Mouse (Mus musculus) midbrain, embryonic 10.5 days (tissue): ENCODE results near the gene Cacna1e. TPM values are rescaled to one million over a fixed set of nuclear protein-coding genes. Genes with fewer than 3 reads are reported as not detected.

Source experiments
- DNase-seq: peaks from one replicate; pipeline ENCODE4 v3.0.0-alpha.2; 2017; ENCODE audit warnings: low spot score
- H3K27ac ChIP-seq: fragments of 300-500 bp; sonication (generic); replicated peaks from 2 replicates; pipeline ENCODE4 v1.5.1; 2016; ENCODE audit warnings: mild to moderate bottlenecking
- H3K27me3 ChIP-seq: fragments of 300-500 bp; sonication (generic); 2 replicates; pipeline ENCODE4 v1.6.1; 2016; ENCODE audit warnings: low read depth, mild to moderate bottlenecking; ENCODE audit not compliant: poor library complexity, severe bottlenecking
- H3K36me3 ChIP-seq: fragments of 300-500 bp; sonication (generic); 2 replicates; pipeline ENCODE4 v1.6.1; 2016; ENCODE audit warnings: mild to moderate bottlenecking, moderate library complexity
- H3K4me1 ChIP-seq: fragments of 300-500 bp; sonication (generic); 2 replicates; pipeline ENCODE4 v1.6.1; 2016
- H3K4me3 ChIP-seq: fragments of 300-500 bp; sonication (generic); 2 replicates; pipeline ENCODE4 v1.5.1; 2016; ENCODE audit warnings: mild to moderate bottlenecking, moderate library complexity
- H3K9me3 ChIP-seq: fragments of 300-500 bp; sonication (generic); replicated peaks from 2 replicates; pipeline ENCODE4 v1.6.1; 2016; ENCODE audit warnings: mild to moderate bottlenecking
- WGBS: fragments of 180-500 bp; shearing (Covaris S2); methylation state at CpG from one replicate; pipeline ENCODE4 v1.1.7; 2016; 5-methylcytosine and 5-hydroxymethylcytosine counted together
- polyA plus RNA-seq: library from polyadenylated mRNA; unstranded; fragments of >200 nt; fragmentation: Nextera tagmentation; extraction: Ambion mirVana; gene quantifications from 2 replicates; pipeline ENCODE4 v1.2.1, GENCODE M21; 2016

The Cacna1e gene
- polyA plus RNA-seq, 1 experiment from 2014 or later: 1.3 TPM

DNA sequence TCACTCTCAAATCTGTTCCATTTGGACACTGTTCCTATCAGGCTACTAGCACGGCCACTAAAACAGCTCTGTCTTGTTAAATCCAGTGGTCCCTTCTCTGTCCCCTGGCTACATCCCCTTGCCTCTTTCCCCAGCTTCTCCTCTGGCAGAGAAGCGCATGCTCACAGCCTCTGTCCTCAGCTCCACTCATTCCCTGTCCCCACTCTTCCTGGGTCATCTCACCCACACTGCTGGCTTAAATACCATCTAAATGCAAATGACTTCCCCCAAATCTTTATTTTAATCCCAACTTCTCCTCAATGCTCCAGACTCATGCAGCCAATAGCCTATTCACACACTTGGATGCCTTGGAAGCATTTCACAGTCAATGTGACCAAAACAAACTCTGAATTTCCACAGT lies 407.6 kb downstream of the Cacna1e start:
- Histone ChIP-seq H3K4me1 (no peaks in the 10 kb centered on the region), H3K4me3 (no peak overlapping the region), H3K27me3 (no peaks in the 10 kb centered on the region), H3K27ac (no peak overlapping the region), H3K9me3 (no peaks in the 10 kb centered on the region), H3K36me3 (no peaks in the 10 kb centered on the region)
- no peak for DNase-seq
- WGBS: 81% methylated on average over 2 of the region's 2 CpGs

DNA sequence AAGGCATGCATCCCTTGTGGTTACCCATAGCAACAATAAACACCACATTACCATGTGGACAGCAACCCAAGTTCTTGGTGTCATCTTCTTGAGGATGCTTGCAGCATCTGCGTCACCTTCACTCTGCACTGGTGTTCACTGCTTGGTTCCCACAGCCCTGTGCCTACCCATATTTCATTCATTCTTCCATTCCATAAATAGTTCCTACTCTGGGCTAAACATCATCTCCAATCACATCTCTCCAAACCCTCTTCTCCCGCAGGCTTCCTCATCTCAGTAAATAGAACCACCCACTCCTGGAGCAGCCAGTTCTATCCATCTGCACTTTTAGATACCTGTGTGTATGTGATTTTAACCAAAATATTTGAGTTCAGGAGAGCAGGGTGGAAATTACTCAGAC lies 408.6 kb downstream of the Cacna1e start:
- H3K27ac ChIP-seq: no peak overlapping the region
- H3K4me1 ChIP-seq: no peaks in the 10 kb centered on the region
- no peaks in the 10 kb centered on the region for H3K36me3 ChIP-seq
- H3K4me3 ChIP-seq: no peak overlapping the region
- WGBS: 97% methylated on average over 2 of the region's 2 CpGs
- no peaks in the 10 kb centered on the region for H3K27me3 ChIP-seq
- no peak for DNase-seq
- H3K9me3 ChIP-seq: no peaks in the 10 kb centered on the region

DNA sequence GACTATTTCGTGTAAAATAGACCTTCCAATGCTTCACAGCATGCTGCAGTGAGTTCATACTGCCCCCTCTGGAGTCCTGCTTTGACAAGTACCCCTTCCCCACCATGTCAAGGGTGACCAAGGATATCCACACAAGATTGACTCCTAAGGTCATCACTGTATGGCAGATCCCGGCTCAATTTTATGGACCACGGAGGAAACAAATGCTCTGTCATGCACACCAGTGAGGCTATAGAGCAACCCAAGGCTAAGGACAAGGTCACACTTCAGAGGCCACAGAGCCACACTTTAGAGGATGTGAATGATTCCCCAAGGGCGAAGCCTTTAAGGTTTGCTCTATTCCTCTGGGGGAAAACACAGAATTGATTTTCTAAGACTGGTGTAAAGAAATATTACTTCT lies 410.1 kb downstream of the Cacna1e start:
- Histone ChIP-seq H3K4me1 (no peaks in the 10 kb centered on the region), H3K36me3 (no peaks in the 10 kb centered on the region), H3K27me3 (no peaks in the 10 kb centered on the region), H3K9me3 (no peaks in the 10 kb centered on the region), H3K27ac (no peak overlapping the region), H3K4me3 (no peak overlapping the region)
- WGBS: 83% methylated on average over 4 of the region's 4 CpGs
- no peak for DNase-seq

DNA sequence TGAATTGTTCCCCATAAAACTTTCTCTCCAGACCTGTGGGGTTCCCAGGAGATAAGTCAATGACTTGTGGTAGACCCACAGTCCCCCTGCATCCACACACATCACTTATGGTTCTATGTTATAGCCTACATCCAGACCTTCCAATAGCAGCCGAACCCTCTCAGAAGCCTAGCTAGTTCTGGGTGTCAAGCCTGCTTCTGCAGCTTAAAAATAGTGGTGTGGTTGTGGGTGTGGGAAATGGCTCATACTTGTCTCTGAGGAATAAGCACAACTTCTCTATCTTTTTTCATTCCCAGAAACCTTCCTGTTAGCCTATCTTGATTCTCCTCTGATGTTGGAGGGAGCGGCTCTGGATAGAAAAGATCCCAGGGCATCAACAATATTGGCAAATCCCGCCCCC lies 417.0 kb downstream of the Cacna1e start:
- no peak overlapping the region for H3K27ac ChIP-seq
- DNase-seq: no peak
- no peaks in the 10 kb centered on the region for H3K36me3 ChIP-seq
- H3K4me3 ChIP-seq: no peak overlapping the region
- WGBS: 91% methylated on average over 3 of the region's 3 CpGs
- H3K4me1 ChIP-seq: no peaks in the 10 kb centered on the region
- no peaks in the 10 kb centered on the region for H3K9me3 ChIP-seq
- no peaks in the 10 kb centered on the region for H3K27me3 ChIP-seq

DNA sequence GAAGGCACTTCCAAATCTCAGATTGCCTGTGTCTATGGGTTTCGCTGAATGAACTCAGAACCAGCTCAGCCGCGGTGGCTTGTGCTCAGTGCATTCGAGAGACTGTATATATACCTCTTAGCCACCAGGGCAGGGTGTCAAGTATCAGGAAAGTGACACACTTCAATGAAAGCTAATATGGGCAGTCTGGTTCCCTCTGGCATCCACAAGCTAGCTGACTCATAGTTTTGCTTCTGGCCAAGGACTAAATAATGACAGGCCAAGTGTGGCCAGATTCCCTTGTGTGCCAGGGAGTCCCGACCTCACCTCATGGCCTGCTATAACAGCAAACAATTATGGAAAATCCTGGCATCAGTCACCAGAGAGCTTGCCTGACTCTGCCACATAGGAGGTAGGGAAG lies 422.8 kb downstream of the Cacna1e start:
- DNase-seq: no peak
- H3K4me1 ChIP-seq: no peaks in the 10 kb centered on the region
- no peak overlapping the region for H3K4me3 ChIP-seq
- WGBS: 85% methylated on average over 5 of the region's 5 CpGs
- no peaks in the 10 kb centered on the region for H3K36me3 ChIP-seq
- H3K27me3 ChIP-seq: no peaks in the 10 kb centered on the region
- no peak overlapping the region for H3K27ac ChIP-seq
- no peaks in the 10 kb centered on the region for H3K9me3 ChIP-seq

DNA sequence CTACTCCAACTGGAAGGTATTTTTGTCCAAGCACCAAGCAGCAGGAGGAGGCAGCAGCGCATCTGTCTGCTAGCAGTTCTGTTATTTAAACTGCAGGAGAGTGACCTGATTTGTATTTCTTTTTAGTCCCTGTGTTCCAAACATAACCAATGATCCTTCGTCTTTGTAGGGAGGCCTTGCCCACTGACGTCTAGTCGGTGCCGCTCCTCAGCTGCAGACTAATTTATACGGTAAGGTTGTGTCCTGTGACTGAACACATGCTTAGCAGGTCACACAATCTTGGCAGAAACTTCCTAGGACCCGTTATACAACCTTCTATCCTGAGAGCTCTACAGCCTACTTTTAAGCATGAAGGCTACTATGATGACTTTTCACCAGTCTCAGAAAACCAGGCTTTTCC lies 424.2 kb downstream of the Cacna1e start:
- WGBS: 91% methylated on average over 7 of the region's 7 CpGs

DNA sequence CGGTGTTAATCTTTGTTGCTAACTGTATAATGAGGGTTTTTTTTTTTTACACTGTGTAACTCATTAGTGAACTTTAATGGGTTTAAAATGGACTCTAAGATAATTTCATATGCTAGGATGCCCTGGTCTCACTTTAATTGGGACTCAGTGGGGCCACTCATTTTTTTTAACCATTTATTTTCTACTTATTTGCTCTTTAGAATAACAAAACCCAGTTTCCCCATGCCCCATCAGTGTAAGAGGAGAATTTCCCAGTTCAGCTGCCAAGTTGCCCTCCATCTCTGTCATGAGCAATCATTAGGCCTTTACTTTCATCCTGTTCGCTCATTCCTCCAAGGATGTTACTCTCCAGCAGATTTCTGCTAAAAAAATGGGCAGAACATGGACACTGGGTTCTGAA lies 425.7 kb downstream of the Cacna1e start:
- no peak overlapping the region for H3K4me3 ChIP-seq
- DNase-seq: no peak
- no peaks in the 10 kb centered on the region for H3K9me3 ChIP-seq
- no peaks in the 10 kb centered on the region for H3K27me3 ChIP-seq
- H3K4me1 ChIP-seq: no peaks in the 10 kb centered on the region
- no peak overlapping the region for H3K27ac ChIP-seq
- 91% methylated on average over 2 of the region's 2 CpGs for WGBS
- H3K36me3 ChIP-seq: no peaks in the 10 kb centered on the region

More for the DNA sequence above, 424.2 kb downstream of the Cacna1e start:
- no peaks in the 10 kb centered on the region for H3K9me3 ChIP-seq
- no peaks in the 10 kb centered on the region for H3K4me1 ChIP-seq
- no peaks in the 10 kb centered on the region for H3K36me3 ChIP-seq
- H3K27ac ChIP-seq: no peak overlapping the region
- no peak for DNase-seq
- H3K4me3 ChIP-seq: no peak overlapping the region
- no peaks in the 10 kb centered on the region for H3K27me3 ChIP-seq

DNA sequence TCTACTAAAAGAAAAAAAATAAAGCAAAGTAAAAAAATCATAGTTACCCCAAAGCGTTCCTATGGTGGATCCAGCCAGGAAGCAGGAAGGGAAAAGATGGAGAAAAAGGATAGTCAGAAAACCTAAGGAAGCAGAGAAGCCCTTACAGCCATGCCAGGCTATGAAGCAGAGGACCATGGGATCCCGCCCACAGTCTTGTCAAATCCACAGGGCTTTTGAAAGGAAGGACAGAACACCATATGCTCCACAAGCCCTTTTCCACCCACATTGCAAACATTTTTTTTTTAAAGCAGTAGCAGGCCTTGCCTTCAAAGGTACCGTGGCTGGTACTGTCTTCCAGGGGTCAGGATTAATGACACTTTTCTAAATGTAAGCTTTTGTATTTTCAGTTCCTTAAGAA lies 433.5 kb downstream of the Cacna1e start:
- 88% methylated on average over 3 of the region's 3 CpGs for whole genome bisulfite sequencing
- Histone ChIP-seq H3K27ac (no peak overlapping the region), H3K36me3 (no peaks in the 10 kb centered on the region), H3K27me3 (no peaks in the 10 kb centered on the region), H3K4me3 (no peak overlapping the region), H3K9me3 (no peaks in the 10 kb centered on the region), H3K4me1 (peaks cover 6% of the 10 kb centered on the region)
- no peak for DNase-seq

DNA sequence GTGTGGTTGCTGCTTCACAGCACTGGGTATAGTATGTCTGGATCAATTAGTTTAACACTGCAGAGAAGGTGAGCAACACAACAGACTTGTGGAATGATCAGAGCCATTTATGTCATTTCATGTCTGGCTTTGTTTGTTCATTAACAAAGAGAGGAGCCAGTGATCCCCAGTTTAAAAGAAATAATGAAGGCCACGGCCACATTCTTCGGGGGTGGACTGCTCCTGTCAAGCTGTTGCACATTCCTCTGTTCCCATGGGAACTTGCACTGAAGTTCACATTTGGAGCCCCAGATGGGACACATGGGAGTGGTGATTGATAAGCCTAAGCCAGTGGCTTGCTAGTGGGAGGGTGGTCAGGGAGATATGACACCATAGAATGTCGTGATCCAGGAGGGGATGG lies 437.8 kb downstream of the Cacna1e start:
- peaks cover 6% of the 10 kb centered on the region for H3K4me1 ChIP-seq
- H3K4me3 ChIP-seq: no peak overlapping the region
- H3K9me3 ChIP-seq: no peaks in the 10 kb centered on the region
- H3K36me3 ChIP-seq: no peaks in the 10 kb centered on the region
- WGBS: 65% methylated on average over 3 of the region's 3 CpGs
- DNase-seq: no peak
- no peak overlapping the region for H3K27ac ChIP-seq
- H3K27me3 ChIP-seq: peaks cover 6% of the 10 kb centered on the region; the same call in 1 of the 2 replicates

DNA sequence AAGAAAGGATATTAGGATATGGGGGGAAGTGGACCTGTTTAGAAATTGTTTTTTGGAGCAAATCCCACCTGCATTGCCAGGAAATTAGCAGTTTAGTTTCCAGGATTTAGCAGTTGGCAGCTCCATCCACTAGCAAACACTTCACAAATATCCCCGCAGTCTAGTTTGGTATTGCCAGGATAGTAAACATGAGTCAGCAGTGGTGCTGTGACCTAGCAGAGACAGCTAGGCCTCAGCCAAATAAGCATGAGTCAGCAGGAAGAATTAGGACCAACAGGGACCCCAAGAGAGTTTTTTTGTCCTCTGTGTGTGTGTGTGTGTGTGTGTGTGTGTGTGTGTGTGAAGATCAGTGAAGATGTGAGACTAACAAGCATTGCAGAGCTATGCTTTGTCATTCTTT lies 450.8 kb downstream of the Cacna1e start:
- H3K27me3 ChIP-seq: peaks cover 8% of the 10 kb centered on the region; the same call in 1 of the 2 replicates
- H3K36me3 ChIP-seq: no peaks in the 10 kb centered on the region
- H3K27ac ChIP-seq: no peak overlapping the region
- WGBS: 97% methylated on average over 1 of the region's 1 CpGs
- no peaks in the 10 kb centered on the region for H3K4me1 ChIP-seq
- DNase-seq: no peak
- H3K4me3 ChIP-seq: no peak overlapping the region
- no peaks in the 10 kb centered on the region for H3K9me3 ChIP-seq

DNA sequence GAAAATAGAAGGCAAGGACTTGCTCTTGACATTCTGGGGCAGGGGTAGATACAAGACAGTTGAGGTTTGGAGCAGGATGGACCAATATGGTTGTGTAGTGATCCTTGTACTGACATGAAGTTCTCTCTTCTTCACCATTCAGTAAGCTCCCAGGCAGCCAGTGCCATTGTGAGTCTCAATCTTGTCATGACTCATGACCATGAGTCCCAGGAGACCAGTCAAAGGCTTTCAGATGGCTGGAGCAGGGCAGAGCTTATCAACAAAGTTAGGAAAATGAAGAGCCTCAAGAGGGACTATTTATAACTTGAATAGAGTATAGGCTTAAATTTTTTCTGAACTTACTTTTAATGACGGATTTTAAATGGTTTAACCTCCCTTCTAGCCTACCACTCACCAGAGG lies 451.2 kb downstream of the Cacna1e start:
- Histone ChIP-seq H3K36me3 (no peaks in the 10 kb centered on the region), H3K9me3 (no peaks in the 10 kb centered on the region), H3K27ac (no peak overlapping the region), H3K4me1 (no peaks in the 10 kb centered on the region), H3K27me3 (peaks cover 4% of the 10 kb centered on the region; the same call in 1 of the 2 replicates), H3K4me3 (no peak overlapping the region)
- no peak for DNase-seq
- WGBS: 87% methylated on average over 1 of the region's 1 CpGs

DNA sequence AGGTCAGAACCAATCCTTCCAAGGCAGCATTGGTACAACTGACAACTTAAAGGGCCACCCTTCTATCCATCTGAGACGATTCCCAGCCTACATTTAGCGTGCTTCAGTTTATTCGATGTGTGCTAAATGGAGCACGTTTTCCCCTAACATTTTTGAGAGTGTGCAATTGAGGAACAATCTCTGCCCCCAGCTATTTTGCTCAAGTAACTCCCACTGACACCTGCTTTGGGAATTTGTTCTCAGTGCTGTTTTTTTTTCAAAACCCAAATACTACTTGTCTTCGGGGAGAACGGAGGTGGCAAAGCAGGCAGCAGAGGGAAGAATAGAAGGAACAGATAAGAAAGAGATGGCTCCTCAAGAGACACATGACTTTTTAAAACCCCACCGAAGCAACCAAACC lies 456.0 kb downstream of the Cacna1e start:
- Histone ChIP-seq H3K27ac (no peak overlapping the region), H3K4me3 (no peak overlapping the region), H3K27me3 (no peaks in the 10 kb centered on the region), H3K4me1 (no peaks in the 10 kb centered on the region), H3K36me3 (no peaks in the 10 kb centered on the region), H3K9me3 (no peaks in the 10 kb centered on the region)
- DNase-seq: no peak
- 87% methylated on average over 7 of the region's 7 CpGs for WGBS

DNA sequence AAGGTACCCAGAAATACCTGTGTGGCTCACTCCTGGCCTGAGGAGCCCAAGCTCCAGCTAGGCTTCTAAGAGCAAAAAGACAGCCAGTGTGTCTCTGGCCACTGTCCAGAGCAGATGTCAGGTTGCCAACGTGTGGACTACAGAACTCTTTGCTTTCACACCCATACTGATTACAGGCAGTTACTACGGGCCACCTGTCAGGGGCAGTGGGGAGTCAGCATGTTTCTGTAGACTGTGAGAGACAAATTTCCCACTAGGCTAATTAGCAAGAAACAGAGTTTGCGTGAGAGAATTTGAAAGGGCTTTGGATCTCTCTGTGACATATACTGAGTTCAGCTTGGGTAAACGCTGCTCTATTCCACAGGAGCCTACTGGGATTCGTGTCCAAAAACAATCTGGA lies 466.0 kb downstream of the Cacna1e start:
- Histone ChIP-seq H3K27me3 (no peaks in the 10 kb centered on the region), H3K27ac (no peak overlapping the region)

More for the DNA sequence above, 466.0 kb downstream of the Cacna1e start:
- Histone ChIP-seq H3K4me1 (peaks cover 3% of the 10 kb centered on the region; the same call in 1 of the 2 replicates), H3K9me3 (no peaks in the 10 kb centered on the region), H3K36me3 (no peaks in the 10 kb centered on the region), H3K4me3 (no peak overlapping the region)
- 77% methylated on average over 5 of the region's 5 CpGs for WGBS
- no peak for DNase-seq
